Mouse (Mus musculus): Measurements from ENCODE around the gene Xrn2. TPM values are rescaled to one million over a fixed set of nuclear protein-coding genes. Genes with fewer than 3 reads are reported as not detected.
A peak's percentile ranks its signal among the peaks of the same experiment; 100 is the strongest.
"Not testable (repeated sequence)": the region's sequence is repeated elsewhere in the genome, so short reads cannot be mapped to it uniquely, and the experiment has no call there.

Gene Xrn2
- total RNA-seq (2021) = 10 to 100 TPM; 60.8 to 62.5 TPM

- DNase-seq (ENCODE audit: extremely low spot score in 1 of 2, low spot score in 2 of 2) = peak; percentile 95 to 97
- intact Hi-C loops (cut with DNase I) = no loop called here
Observed at GRCm38 (mm10) chr2:147012623-147013184, at the start of gene Xrn2. TSS of gene Xrn2 (plus strand) at chr2:147012996.

GRCm38 (mm10) chr2:146975024-146975423, 37.8 kb upstream of the Xrn2 start:
- intact Hi-C loops (cut with DNase I) = no loop called here
- DNase-seq (ENCODE audit: extremely low spot score in 1 of 2, low spot score in 2 of 2) = no peak

DNA sequence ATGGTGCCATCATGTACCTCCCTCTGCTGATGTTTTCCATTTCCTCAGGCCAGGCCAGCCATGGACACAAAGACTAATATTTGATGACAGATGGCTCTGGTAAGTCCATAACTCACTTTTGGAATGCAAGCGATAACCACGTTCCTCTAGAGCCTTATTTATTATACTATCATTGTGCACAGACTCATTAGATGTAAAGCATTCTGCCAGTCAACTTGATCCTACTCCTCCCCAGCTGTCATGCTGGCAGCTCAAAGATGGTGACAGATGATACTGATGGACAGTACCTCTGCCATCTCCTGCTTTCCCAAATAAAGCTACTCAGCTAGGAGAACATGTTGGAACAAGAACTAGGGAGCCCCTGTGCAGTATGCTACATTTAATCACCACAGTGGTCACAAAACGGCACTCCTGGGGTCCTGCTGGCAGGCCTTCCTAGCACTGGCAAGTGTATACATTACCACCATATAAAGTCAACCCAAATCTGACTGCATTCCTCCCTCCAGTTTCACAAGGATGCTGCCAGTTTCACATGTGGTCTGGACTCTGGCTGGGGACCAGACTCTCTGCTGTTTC, 37.3 kb upstream of the Xrn2 start:
- no peak for DNase-seq (ENCODE audit: extremely low spot score in 1 of 2, low spot score in 2 of 2)
- intact Hi-C loops (cut with DNase I) = no loop called here

- DNase-seq (ENCODE audit: extremely low spot score in 1 of 2, low spot score in 2 of 2) = no peak
- intact Hi-C loops (cut with DNase I) = no loop called here
Observed at GRCm38 (mm10) chr2:146982786-146983185, 30.0 kb upstream of the Xrn2 start.

- no peak for DNase-seq (ENCODE audit: extremely low spot score in 1 of 2, low spot score in 2 of 2)
- intact Hi-C loops (cut with DNase I) = no loop called here
Observed at GRCm38 (mm10) chr2:146984831-146985230, 28.0 kb upstream of the Xrn2 start.

GRCm38 (mm10) chr2:146985807-146986206, 27.0 kb upstream of the Xrn2 start:
- intact Hi-C loops (cut with DNase I) = no loop called here
- no peak for DNase-seq (ENCODE audit: extremely low spot score in 1 of 2, low spot score in 2 of 2)

- no peak for DNase-seq (ENCODE audit: extremely low spot score in 1 of 2, low spot score in 2 of 2)
- intact Hi-C loops (cut with DNase I) = no loop called here
Observed at GRCm38 (mm10) chr2:146986429-146986828, 26.4 kb upstream of the Xrn2 start.

- no peak for DNase-seq (ENCODE audit: extremely low spot score in 1 of 2, low spot score in 2 of 2)
- intact Hi-C loops (cut with DNase I) = no loop called here
Observed at GRCm38 (mm10) chr2:147007265-147007664, 5.5 kb upstream of the Xrn2 start.

DNA sequence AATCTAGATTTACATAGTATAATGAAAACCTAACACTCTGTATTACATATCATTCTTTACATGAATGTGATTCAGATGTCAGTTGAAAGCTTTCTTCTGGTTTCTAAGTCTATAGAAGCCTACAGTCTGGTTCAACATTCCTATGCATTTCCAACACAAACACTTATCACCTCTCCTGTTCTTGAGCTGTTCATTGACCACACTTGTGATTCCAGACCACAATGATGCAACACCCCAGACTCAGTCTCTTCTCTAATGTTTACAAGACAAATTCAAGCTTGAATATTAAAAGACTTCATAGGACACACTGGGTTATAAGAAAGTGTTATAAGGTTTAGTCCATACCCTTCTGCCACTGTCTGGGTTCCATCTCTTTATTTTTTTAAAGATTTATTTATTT, 3.7 kb upstream of the Xrn2 start:
- DNase-seq (ENCODE audit: extremely low spot score in 1 of 2, low spot score in 2 of 2) = no peak
- intact Hi-C loops (cut with DNase I) = no loop called here

GRCm38 (mm10) chr2:147010141-147010540, 2.7 kb upstream of the Xrn2 start:
- intact Hi-C loops (cut with DNase I) = no loop called here
- no peak for DNase-seq (ENCODE audit: extremely low spot score in 1 of 2, low spot score in 2 of 2)

DNA sequence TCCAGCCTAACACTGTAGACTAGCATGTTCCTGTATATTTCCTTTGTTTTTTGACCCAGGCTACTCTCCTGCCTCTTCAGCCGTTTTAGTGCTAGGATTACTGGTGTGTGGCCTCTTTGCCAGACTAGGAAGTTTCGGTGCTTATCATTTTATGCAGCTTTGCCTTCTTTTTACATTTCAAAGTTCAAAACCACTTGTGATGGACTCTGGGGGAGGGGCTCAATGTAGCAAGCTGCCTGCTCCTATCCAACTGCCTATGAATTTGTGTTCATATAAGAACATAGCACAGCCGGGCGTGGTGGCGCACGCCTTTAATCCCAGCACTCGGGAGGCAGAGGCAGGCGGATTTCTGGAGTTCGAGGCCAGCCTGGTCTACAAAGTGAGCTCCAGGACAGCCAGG, 1.8 kb upstream of the Xrn2 start:
- DNase-seq (ENCODE audit: extremely low spot score in 1 of 2, low spot score in 2 of 2) = no peak
- intact Hi-C loops (cut with DNase I) = no loop called here

- DNase-seq (ENCODE audit: extremely low spot score in 1 of 2, low spot score in 2 of 2) = no peak
- intact Hi-C loops (cut with DNase I) = no loop called here
Observed at GRCm38 (mm10) chr2:147011474-147012140, 1.2 kb upstream of the Xrn2 start.

DNA sequence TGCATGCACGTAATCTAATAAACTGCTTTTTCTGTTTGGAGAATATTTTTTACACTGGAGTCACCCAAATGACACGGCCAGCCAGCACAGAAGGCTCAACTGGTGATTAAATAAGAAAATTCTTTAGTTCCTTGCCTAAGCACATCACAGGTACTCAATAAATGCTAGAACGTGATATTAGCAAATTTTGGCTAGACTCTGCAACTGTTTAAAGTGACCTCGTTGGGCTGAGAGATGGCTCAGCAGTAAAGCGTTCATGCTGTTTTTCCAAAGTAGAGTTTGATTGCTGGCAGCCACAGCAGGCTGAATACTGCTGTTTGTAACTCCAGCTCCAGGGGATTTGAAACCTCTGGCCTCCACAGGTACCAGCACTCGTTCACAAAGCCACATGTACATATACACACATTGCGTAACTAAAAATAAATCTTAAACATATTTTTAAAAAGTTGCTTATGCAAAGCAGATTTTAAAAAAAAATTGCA, 614 bp upstream of the Xrn2 start:
- intact Hi-C loops (cut with DNase I) = no loop called here
- peak in 1 of 2 experiments; percentile 5 for DNase-seq (ENCODE audit: extremely low spot score in 1 of 2, low spot score in 2 of 2)

DNA sequence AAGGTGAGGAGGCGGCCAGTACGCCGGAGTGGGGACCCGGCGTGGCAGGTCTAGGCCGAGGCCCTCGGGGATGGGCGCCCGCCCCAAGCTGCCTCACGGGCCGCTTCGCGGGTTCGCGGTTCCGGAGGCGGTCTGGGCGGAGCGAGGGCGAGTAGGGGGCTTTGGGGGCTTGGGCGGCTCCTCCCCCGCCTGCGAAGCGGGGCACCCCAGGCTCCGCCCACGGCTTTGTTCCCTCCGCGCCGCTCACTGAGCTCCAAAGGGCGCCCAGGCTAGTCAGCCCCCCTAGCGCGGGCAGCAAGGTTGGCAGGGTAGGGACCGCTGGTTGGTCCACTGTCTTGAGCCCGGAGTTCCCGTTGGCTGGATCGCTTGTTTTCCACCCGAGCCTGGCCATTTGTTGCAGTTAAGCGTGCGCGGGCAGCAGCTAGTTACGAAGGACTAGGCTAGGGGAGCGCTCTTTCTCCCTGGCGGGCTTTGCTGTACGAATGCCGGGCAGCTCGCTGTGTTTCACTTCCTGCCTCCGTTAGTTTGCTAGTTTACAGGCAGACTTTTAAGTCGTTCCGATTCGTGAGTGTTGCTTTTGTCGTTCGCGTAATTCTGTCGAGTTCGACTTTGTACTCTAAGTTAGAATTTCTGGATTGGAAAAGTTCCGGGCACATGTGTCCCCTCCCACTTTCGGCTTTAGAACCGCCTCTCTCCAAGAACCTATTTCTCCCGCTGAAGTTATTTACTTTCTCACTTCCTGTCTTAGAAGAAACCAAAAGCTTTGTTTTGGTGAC, 586 bp downstream of the Xrn2 start:
- intact Hi-C loops (cut with DNase I) = no loop called here
- peak; percentile 56 to 83 for DNase-seq (ENCODE audit: extremely low spot score in 1 of 2, low spot score in 2 of 2)

DNA sequence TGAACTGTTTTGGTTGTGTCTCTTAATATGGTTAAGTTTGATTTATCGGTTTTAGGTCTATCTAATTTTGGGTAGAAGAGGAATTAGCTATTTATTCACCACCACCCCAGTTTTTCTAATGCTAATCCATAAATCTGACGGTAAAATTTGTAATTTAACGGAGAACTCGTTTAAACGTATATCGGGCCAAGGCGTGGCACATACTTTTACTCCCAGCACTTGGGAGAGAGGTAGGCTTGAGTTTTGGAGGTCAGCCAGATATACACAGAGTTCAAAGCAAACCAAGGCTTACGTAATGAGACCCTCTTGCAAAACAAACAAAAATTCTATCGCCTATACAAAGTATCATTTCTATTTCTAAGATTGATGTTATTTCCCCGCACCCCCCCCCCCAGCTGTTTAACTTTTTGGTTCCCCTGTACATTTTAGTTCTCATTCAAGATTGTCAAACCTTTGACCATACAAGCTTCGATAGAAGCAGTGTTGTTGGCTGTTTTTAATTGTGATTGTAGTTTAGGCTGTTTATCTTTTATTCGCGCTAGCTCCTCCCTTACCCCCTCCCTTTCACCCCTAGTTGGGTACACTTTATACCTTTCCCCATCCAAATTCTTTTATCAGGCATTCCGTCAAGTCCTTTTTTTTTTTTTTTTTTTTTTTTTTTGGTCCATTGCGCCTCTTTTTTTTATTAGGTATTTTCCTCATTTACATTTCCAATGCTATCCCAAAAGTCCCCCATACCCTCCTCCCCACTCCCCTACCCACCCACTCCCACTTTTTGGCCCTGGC, 1.5 kb downstream of the Xrn2 start:
- intact Hi-C loops (cut with DNase I) = no loop called here
- no peak for DNase-seq (ENCODE audit: extremely low spot score in 1 of 2, low spot score in 2 of 2)

DNA sequence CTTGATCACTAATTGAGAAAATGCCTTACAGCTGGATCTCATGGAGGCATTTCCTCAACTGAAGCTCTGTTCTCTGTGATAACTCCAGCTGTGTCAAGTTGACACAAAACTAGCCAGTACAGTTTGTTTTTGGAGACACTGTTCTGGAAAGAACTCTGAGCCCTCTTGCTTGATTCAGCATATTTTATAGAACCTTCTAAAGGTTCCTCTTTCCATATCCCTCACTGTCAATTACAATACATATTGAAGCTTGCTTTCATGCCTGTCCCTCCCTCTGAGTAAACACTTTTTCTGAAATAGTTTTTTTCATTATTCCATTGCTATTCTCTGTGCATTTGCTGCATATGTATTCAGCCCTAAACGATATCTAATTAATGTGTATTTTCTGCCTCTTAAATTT, 9.2 kb downstream of the Xrn2 start:
- intact Hi-C loops (cut with DNase I); DNase-seq (ENCODE audit: extremely low spot score in 1 of 2, low spot score in 2 of 2): not testable (repeated sequence)

DNA sequence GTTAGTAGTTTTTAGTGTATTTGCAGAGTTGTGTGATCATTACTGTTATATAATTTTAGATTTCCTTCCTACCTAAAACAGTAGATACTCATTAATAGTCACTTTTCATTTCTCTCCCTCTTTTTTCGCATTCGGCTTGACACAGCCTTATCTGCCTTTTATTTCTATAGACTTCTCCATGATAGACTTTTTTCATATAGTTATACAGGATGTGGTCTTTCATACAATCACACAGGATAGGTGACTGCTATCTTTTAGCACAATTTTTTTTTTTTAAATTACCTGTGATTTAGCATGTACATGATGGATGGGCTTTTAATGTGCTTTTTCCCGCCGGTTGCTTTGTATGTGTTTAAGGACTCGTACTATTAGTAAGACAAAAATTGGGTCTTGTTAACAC, 10.3 kb downstream of the Xrn2 start:
- DNase-seq (ENCODE audit: extremely low spot score in 1 of 2, low spot score in 2 of 2) = no peak
- intact Hi-C loops (cut with DNase I) = no loop called here

- intact Hi-C loops (cut with DNase I) = no loop called here
- no peak for DNase-seq (ENCODE audit: extremely low spot score in 1 of 2, low spot score in 2 of 2)
Observed at GRCm38 (mm10) chr2:147023560-147023959, 10.8 kb downstream of the Xrn2 start.

DNA sequence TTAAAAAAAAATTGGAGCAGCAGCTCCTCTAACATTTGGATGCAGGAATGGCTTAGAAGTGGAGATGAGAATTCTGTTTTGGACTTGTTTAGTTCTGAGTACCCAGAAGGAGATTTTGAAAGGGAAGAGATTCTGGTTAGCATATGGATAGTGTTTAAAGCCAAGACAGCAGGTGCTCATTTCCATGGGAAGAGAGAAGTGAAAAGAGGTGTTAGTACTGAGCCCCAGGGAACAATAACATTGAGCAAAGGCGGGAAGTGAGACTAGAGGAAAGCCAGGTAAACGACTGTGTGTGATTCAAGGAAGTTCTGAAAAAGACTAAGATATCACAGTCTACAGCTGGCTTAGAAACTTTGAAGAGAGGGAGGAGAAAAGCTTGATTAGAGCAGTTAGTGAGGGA, 20.3 kb downstream of the Xrn2 start:
- intact Hi-C loops (cut with DNase I) = no loop called here

More for the DNA sequence above, 20.3 kb downstream of the Xrn2 start:
- DNase-seq (ENCODE audit: extremely low spot score in 1 of 2, low spot score in 2 of 2) = no peak
